ENCODE assay signal across 8 mouse cellular contexts in the genomic region with DNA sequence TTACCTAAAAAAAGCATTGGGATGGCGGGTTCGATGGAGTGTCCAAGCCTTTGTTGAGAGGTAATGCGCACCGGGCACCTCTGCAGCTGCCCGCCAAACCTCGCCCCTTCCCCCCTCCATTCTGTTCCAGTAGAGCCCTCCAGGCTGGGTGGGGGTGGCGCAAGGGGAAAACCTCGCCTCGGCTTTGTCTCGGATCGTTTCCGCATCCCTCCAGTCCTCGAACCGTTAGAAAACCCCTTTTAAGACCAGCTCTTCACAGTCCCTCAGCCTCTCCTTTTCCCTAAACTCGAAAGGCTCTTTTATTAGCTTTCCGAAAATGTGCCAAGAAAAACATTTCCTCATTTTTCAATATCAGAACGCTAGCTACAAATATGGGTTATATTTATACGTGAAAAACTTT. TPM values are rescaled to one million over a fixed set of nuclear protein-coding genes. Genes with fewer than 3 reads are reported as not detected.
DNase-seq lines count a peak whose midpoint lies in the region; ATAC-seq lines count a peak whose summit lies in the region.

No protein-coding gene starts in this region.

- peak overlapping the region; percentile 89 for H3K4me3 ChIP-seq in heart, embryonic 16.5 days (ENCODE audit: low read length)
- peak overlapping the region; percentile 96 for H3K4me3 ChIP-seq in midbrain, embryonic 11.5 days (ENCODE audit: low read depth, low read length)

- H3K4me1 ChIP-seq in heart, embryonic 16.5 days (ENCODE audit: control insufficient read depth, insufficient read depth, low read length): peaks cover 40% of the 10 kb centered on the region
- H3K4me1 ChIP-seq in midbrain, embryonic 11.5 days (ENCODE audit: control insufficient read depth, insufficient read depth, low read length): peaks cover 28% of the 10 kb centered on the region

- H3K36me3 ChIP-seq in heart, embryonic 16.5 days (ENCODE audit: control insufficient read depth, insufficient read depth): peaks cover 37% of the 10 kb centered on the region
- H3K36me3 ChIP-seq in midbrain, embryonic 11.5 days (ENCODE audit: control insufficient read depth, insufficient read depth, low read length): peaks cover 31% of the 10 kb centered on the region

- under 1% methylated on average over 18 of the region's 18 CpGs for WGBS in heart, embryonic 16.5 days
- WGBS in midbrain, embryonic 11.5 days: under 1% methylated on average over 18 of the region's 18 CpGs

- peak overlapping the region; percentile 93 for H3K9ac ChIP-seq in heart, embryonic 16.5 days (ENCODE audit: low read length)
- H3K9ac ChIP-seq in midbrain, embryonic 11.5 days (ENCODE audit: low read length): peak overlapping the region; percentile 94

- peak overlapping the region; percentile 79 for H3K4me2 ChIP-seq in heart, embryonic 16.5 days (ENCODE audit: low read depth, low read length)
- H3K4me2 ChIP-seq in midbrain, embryonic 11.5 days: peak overlapping the region; percentile 92

- peak; percentile 56 for DNase-seq in cerebellum, adult 11 months
- DNase-seq in ES-CJ7 (ENCODE audit: low read depth, low spot score): peak; percentile 72
- peak; percentile 36 to 48 for DNase-seq in cerebellum, postnatal 36 days
- peak; percentile 47 to 52 for DNase-seq in left cerebral cortex, postnatal 25 days (ENCODE audit: low spot score in 2 of 2)
- peak; percentile 97 for DNase-seq in midbrain, embryonic 11.5 days (ENCODE audit: low spot score, missing footprints)
- DNase-seq in testis, postnatal 14 days (ENCODE audit: low spot score): peak; percentile 52

- H3K9me3 ChIP-seq in heart, embryonic 16.5 days (replicated peaks; ENCODE audit: control insufficient read depth, low read length): no peaks in the 10 kb centered on the region
- no peaks in the 10 kb centered on the region for H3K9me3 ChIP-seq in midbrain, embryonic 11.5 days (ENCODE audit: control insufficient read depth, low read length)

- intact Hi-C loops in left cerebral cortex, postnatal 25 days (cut with DNase I): loop anchor here (2.0 to 10.0 kb wide), 3 partner anchors 35 to 137 kb away; partner anchors contain the start of genes Gnl1, Mrps18b and Ppp1r10

- no peak for ATAC-seq in cerebellum, adult (ENCODE audit: insufficient number of reproducible peaks, low FRiP score, low TSS enrichment)
- 0 out of 2 replicates have a peak, but pooled peaks have one; percentile 4 for ATAC-seq in heart, embryonic 16.5 days (replicated peaks; ENCODE audit: extremely low read depth, insufficient read depth, low FRiP score)
- no peak for ATAC-seq in midbrain, embryonic 11.5 days (ENCODE audit: low FRiP score)

- peak overlapping the region; percentile 99 for H3K27ac ChIP-seq in heart, embryonic 16.5 days (ENCODE audit: low read length)
- H3K27ac ChIP-seq in midbrain, embryonic 11.5 days (ENCODE audit: low read depth, low read length): peak overlapping the region; percentile 94

- no peaks in the 10 kb centered on the region for H3K27me3 ChIP-seq in heart, embryonic 16.5 days (ENCODE audit: control insufficient read depth, insufficient read depth, low read length)
- H3K27me3 ChIP-seq in midbrain, embryonic 11.5 days (ENCODE audit: control insufficient read depth, insufficient read depth, low read length): no peaks in the 10 kb centered on the region

RNA-seq across cellular contexts. Expression of gene Tubb5, which starts 0.6 kb away (rescaled TPM):
- polyA plus RNA-seq in heart, embryonic 16.5 days (2015; fragmentation: Nextera tagmentation; extraction: Ambion mirVana): 634 and 654 TPM in 2 replicates
- 100 to 1,000 TPM; 492 to 522 TPM for total RNA-seq in left cerebral cortex, postnatal 25 days (2021)
- 1,522 and 1,543 TPM in 2 replicates for polyA plus RNA-seq in midbrain, embryonic 11.5 days (2014; fragmentation: Nextera tagmentation; extraction: Ambion mirVana)

RNA-seq across cellular contexts. Expression of gene Mdc1, which starts 3.8 kb away (rescaled TPM):
- polyA plus RNA-seq in heart, embryonic 16.5 days (2015; fragmentation: Nextera tagmentation; extraction: Ambion mirVana): 14.7 and 15.0 TPM in 2 replicates
- total RNA-seq in left cerebral cortex, postnatal 25 days (2021): 10 to 100 TPM in 1 of 2 experiments, 1 to 10 TPM in 1; 9.7 to 12.0 TPM
- polyA plus RNA-seq in midbrain, embryonic 11.5 days (2014; fragmentation: Nextera tagmentation; extraction: Ambion mirVana): 19.4 and 21.5 TPM in 2 replicates

RNA-seq across cellular contexts. Expression of gene Flot1, which starts 14.5 kb away (rescaled TPM):
- 119 and 134 TPM in 2 replicates for polyA plus RNA-seq in heart, embryonic 16.5 days (2015; fragmentation: Nextera tagmentation; extraction: Ambion mirVana)
- 100 to 1,000 TPM; 120 to 137 TPM for total RNA-seq in left cerebral cortex, postnatal 25 days (2021)
- 46.9 and 47.4 TPM in 2 replicates for polyA plus RNA-seq in midbrain, embryonic 11.5 days (2014; fragmentation: Nextera tagmentation; extraction: Ambion mirVana)

RNA-seq across cellular contexts. Expression of gene Ier3, which starts 16.0 kb away (rescaled TPM):
- polyA plus RNA-seq in heart, embryonic 16.5 days (2015; fragmentation: Nextera tagmentation; extraction: Ambion mirVana): 60.9 and 62.6 TPM in 2 replicates
- 10 to 100 TPM; 11.2 to 12.5 TPM for total RNA-seq in left cerebral cortex, postnatal 25 days (2021)
- polyA plus RNA-seq in midbrain, embryonic 11.5 days (2014; fragmentation: Nextera tagmentation; extraction: Ambion mirVana): 2.5 and 4.0 TPM in 2 replicates

RNA-seq across cellular contexts. Expression of gene Nrm, which starts 23.6 kb away (rescaled TPM):
- polyA plus RNA-seq in heart, embryonic 16.5 days (2015; fragmentation: Nextera tagmentation; extraction: Ambion mirVana): 45.9 and 46.9 TPM in 2 replicates
- total RNA-seq in left cerebral cortex, postnatal 25 days (2021): 1 to 10 TPM; 3.2 to 3.6 TPM
- polyA plus RNA-seq in midbrain, embryonic 11.5 days (2014; fragmentation: Nextera tagmentation; extraction: Ambion mirVana): 59.8 and 61.0 TPM in 2 replicates

Comparison
In these comparisons a context has a peak if more than half of its experiments do, and no peak if none do; other contexts are left out.
1. DNase-seq: peak in every context shown above with its lines; median percentile 97 in midbrain, embryonic 11.5 days; 72 in ES-CJ7; 56 in cerebellum, adult 11 months; 52 in testis, postnatal 14 days; 50 in left cerebral cortex, postnatal 25 days; 42 in cerebellum, postnatal 36 days.